14 mouse cellular contexts compared by ENCODE assay signal in genomic region chr3:142346261-142346660, GRCm38 (mm10).
"Had no signal": no experiment of that assay in that cellular context is flagged by ENCODE, and none has a peak within 500 bp of the region (broad histone marks: within the 10 kb centered on the region; RNA-seq: fewer than 3 reads in every experiment).

No protein-coding gene starts in this region.

- H3K36me3 ChIP-seq: midbrain, embryonic 13.5 days; neural tube, embryonic 15.5 days had no signal

- H3K4me3 ChIP-seq: limb, embryonic 15.5 days; midbrain, embryonic 13.5 days; neural tube, embryonic 15.5 days had no signal

- H3K9ac ChIP-seq: limb, embryonic 15.5 days; liver, embryonic 14.5 days; midbrain, embryonic 13.5 days; neural tube, embryonic 15.5 days had no signal

- H3K27ac ChIP-seq: kidney, postnatal 0 days; limb, embryonic 15.5 days; liver, embryonic 14.5 days; midbrain, embryonic 13.5 days; neural tube, embryonic 15.5 days had no signal

- H3K4me1 ChIP-seq: midbrain, embryonic 13.5 days; neural tube, embryonic 15.5 days had no signal

- H3K27me3 ChIP-seq: midbrain, embryonic 13.5 days; neural tube, embryonic 15.5 days had no signal

- DNase-seq: kidney, adult 9 months; kidney, postnatal 36 days; layer of hippocampus, adult 9-11 months; layer of hippocampus, postnatal 36 days; lung, adult 18-20 months; right cerebral cortex, adult 18-20 months; right cerebral cortex, postnatal 25 days; thymus, adult 18-20 months; thymus, postnatal 25 days had no signal
